Mouse (Mus musculus) kidney, embryonic 16.5 days (tissue): ENCODE results near the gene 6030452D12Rik. TPM values are rescaled to one million over a fixed set of nuclear protein-coding genes. Genes with fewer than 3 reads are reported as not detected.

Source experiments
- ATAC-seq: fragments of 200-750 bp; cut with Nextera tagmentation; 2 replicates; pipeline ENCODE4 v1.8.0; 2017; ENCODE audit warnings: moderate TSS enrichment; ENCODE audit not compliant: low FRiP score, low TSS enrichment
- H3K27ac ChIP-seq: fragments of 300-500 bp; sonication (generic); 2 replicates; pipeline ENCODE4 v1.5.1; 2014; ENCODE audit warnings: low read length
- H3K27me3 ChIP-seq: fragments of 300-500 bp; sonication (generic); 2 replicates; pipeline ENCODE4 v1.6.1; 2014; ENCODE audit warnings: low read length, control low read depth, mixed read lengths; ENCODE audit not compliant: insufficient read depth
- H3K36me3 ChIP-seq: fragments of 300-500 bp; sonication (generic); 2 replicates; pipeline ENCODE4 v1.6.1; 2014; ENCODE audit warnings: low read length, control low read depth, mixed read lengths; ENCODE audit not compliant: insufficient read depth
- H3K4me1 ChIP-seq: fragments of 300-500 bp; sonication (generic); 2 replicates; pipeline ENCODE4 v1.6.1; 2014; ENCODE audit warnings: low read length, control low read depth, mixed read lengths; ENCODE audit not compliant: insufficient read depth
- H3K4me2 ChIP-seq: fragments of 300-500 bp; sonication (generic); replicated peaks from 2 replicates; pipeline ENCODE4 v1.6.1; 2014; ENCODE audit warnings: low read depth, low read length
- H3K4me3 ChIP-seq: fragments of 300-500 bp; sonication (generic); 2 replicates; pipeline ENCODE4 v1.5.1; 2014; ENCODE audit warnings: mild to moderate bottlenecking, low read length
- H3K9ac ChIP-seq: fragments of 300-500 bp; sonication (generic); replicated peaks from 2 replicates; pipeline ENCODE4 v1.6.1; 2014; ENCODE audit warnings: low read length
- H3K9me3 ChIP-seq: fragments of 300-500 bp; sonication (generic); 2 replicates; pipeline ENCODE4 v1.6.1; 2016; ENCODE audit warnings: low read length, control low read depth
- WGBS: fragments of 180-500 bp; shearing (Covaris S2); extraction: QIAGEN DNeasy Blood & Tissue Kit; methylation state at CpG from one replicate; pipeline ENCODE4 v1.1.7; 2014; 5-methylcytosine and 5-hydroxymethylcytosine counted together
- polyA plus RNA-seq: library from polyadenylated mRNA; unstranded; fragments of >200 nt; fragmentation: Nextera tagmentation; extraction: Ambion mirVana; gene quantifications from 2 replicates; pipeline ENCODE4 v1.2.1, GENCODE M21; 2015

Gene 6030452D12Rik
- polyA plus RNA-seq, 1 experiment from 2014 or later, result not detected

DNA sequence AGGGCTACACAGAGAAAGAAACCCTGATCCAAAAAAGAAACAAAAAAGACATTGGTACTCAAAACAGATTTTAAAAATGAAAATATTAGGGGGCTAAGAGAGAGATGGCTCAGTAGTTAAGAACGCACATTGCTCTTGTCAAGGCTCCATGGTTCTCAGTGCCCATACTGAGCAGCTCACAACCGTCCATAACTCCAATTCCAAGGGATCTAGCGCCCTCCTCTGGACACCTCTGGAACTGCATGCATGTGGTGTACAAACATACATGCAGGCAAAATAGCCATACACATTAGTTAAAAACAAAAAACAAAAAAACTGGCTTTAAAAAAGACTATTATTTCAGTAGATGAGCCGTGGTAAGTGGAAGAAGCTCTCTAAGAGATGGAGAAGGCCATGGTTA is 30.2 kb downstream of the 6030452D12Rik start:
- 75% methylated on average over 4 of the region's 4 CpGs for WGBS
- H3K4me1 ChIP-seq, result no peaks in the 10 kb centered on the region

DNA sequence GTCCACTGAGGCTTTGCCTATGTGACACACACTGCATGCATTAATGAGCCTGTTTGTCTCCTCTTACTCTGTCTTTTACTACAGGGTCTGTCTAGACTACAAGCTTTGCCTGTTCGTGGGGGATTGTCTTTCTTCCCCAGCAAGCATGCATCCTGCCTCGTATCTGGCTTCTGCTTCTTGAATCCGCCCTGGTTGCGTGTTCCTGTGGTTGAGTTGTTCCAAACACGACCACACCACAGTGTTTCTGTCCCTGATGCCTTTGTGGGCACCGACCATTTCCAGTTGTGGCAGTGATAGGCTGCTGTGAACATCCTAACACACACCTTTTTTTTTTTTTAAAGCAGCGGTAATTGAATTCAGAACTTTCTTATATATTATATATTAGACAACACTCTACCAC is 33.4 kb downstream of the 6030452D12Rik start:
- H3K27ac ChIP-seq, result no peak overlapping the region
- no peak overlapping the region for H3K9ac ChIP-seq
- H3K4me2 ChIP-seq, result no peak overlapping the region
- no peak overlapping the region for H3K4me3 ChIP-seq
- H3K9me3 ChIP-seq, result no peaks in the 10 kb centered on the region
- no peaks in the 10 kb centered on the region for H3K4me1 ChIP-seq
- H3K36me3 ChIP-seq, result 0 out of 2 replicates have a peak, but pooled peaks cover 9% of the 10 kb centered on the region
- H3K27me3 ChIP-seq, result no peaks in the 10 kb centered on the region
- ATAC-seq, result no peak
- WGBS, result 73% methylated on average over 7 of the region's 7 CpGs

More for the DNA sequence above, 30.2 kb downstream of the 6030452D12Rik start:
- Histone ChIP-seq H3K4me2 (no peak overlapping the region), H3K4me3 (no peak overlapping the region), H3K9me3 (no peaks in the 10 kb centered on the region), H3K9ac (no peak overlapping the region), H3K36me3 (0 out of 2 replicates have a peak, but pooled peaks cover 4% of the 10 kb centered on the region), H3K27me3 (no peaks in the 10 kb centered on the region), H3K27ac (no peak overlapping the region)
- ATAC-seq, result no peak

DNA sequence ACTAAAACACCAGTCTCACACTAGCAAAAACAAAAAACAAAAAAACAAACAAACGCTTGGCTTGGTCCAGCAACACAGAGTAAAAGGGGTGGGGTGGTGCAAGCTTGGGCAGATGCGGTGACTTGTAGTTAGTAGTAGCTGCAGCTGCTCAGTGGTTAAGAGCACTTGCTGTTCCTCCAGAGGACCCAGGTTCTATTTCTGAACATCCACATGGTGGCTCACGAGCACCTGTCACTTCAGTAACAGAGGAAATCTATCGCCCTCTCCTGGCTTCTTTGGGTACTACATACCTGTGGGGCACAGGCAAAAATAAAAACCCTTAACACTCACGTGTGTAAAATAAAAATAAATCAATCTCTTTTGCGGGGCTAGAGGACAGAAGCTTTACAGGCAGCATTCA is 34.1 kb downstream of the 6030452D12Rik start:
- no peak overlapping the region for H3K4me3 ChIP-seq
- ATAC-seq, result no peak
- H3K27me3 ChIP-seq, result no peaks in the 10 kb centered on the region
- H3K9me3 ChIP-seq, result no peaks in the 10 kb centered on the region
- H3K9ac ChIP-seq, result no peak overlapping the region
- H3K4me2 ChIP-seq, result no peak overlapping the region
- 0 out of 2 replicates have a peak, but pooled peaks cover 9% of the 10 kb centered on the region for H3K36me3 ChIP-seq
- H3K27ac ChIP-seq, result no peak overlapping the region
- no peaks in the 10 kb centered on the region for H3K4me1 ChIP-seq
- WGBS, result 38% methylated on average over 6 of the region's 6 CpGs

DNA sequence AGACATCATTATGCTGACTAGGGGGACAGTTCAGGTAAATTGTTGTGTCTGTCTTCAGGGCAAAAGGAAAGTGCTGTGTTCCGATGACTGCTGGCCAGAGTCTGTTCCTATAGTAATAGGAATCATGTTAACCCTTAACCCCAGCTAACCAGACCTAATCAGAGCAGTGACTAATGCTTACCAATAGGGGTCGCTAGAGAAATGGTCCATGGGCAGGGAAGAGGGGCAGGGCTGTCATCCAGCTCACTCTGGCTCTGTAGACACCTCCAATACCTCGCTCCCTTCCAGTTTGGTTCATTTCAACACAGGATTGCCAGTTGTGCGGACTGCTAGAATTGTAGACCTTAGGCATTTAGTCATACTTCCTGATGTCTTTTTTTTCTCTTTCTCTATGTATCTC is 35.1 kb downstream of the 6030452D12Rik start:
- Histone ChIP-seq H3K27me3 (no peaks in the 10 kb centered on the region), H3K4me2 (no peak overlapping the region), H3K4me3 (no peak overlapping the region), H3K4me1 (no peaks in the 10 kb centered on the region), H3K36me3 (0 out of 2 replicates have a peak, but pooled peaks cover 5% of the 10 kb centered on the region), H3K27ac (no peak overlapping the region), H3K9me3 (no peaks in the 10 kb centered on the region), H3K9ac (no peak overlapping the region)
- 82% methylated on average over 4 of the region's 4 CpGs for WGBS
- ATAC-seq, result no peak

DNA sequence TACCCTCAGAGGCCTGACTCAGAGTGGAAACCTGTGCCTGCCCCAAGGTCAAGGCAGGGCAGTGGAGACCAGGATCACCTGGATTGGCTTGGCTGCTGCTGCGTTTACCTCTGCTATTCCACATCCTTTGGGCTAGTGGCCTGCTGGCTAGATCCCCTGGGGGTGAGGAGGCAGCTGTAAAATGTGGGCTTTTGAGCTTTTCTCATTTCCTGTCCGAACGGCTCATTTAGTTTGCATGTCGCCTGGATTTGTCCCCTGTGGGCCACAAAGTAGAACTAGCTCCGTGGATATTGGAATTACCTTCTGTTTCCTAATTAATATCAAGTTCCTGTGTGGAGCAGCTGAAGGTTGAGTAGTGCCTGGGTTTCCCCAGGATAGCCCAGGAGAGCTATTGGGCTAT is 38.9 kb downstream of the 6030452D12Rik start:
- no peaks in the 10 kb centered on the region for H3K27me3 ChIP-seq
- no peak overlapping the region for H3K4me2 ChIP-seq
- no peaks in the 10 kb centered on the region for H3K9me3 ChIP-seq
- H3K9ac ChIP-seq, result no peak overlapping the region
- H3K4me3 ChIP-seq, result no peak overlapping the region
- ATAC-seq, result no peak
- H3K36me3 ChIP-seq, result peaks cover 19% of the 10 kb centered on the region; the same call in 1 of the 2 replicates
- WGBS, result 28% methylated on average over 5 of the region's 5 CpGs
- no peak overlapping the region for H3K27ac ChIP-seq
- no peaks in the 10 kb centered on the region for H3K4me1 ChIP-seq

DNA sequence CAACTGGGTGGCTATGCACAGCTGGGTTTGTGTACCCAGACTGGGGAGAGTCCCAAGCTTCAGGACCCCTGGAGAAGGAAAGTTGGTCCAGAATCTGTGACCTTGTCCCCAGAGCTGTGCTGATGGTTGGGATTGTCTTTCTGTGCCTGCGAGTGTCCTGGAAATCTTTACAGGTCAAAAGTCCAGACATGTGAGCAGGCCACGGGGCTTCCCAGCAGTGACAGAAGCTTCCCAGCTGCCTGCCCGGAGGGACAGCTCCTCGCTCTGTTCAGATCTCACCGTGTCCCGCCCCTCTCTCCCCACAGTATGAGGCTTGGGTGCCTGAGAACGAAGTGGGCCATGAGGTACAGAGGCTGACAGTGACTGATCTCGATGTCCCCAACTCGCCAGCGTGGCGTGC is 40.7 kb downstream of the 6030452D12Rik start:
- H3K9me3 ChIP-seq, result no peaks in the 10 kb centered on the region
- ATAC-seq, result no peak
- H3K4me3 ChIP-seq, result no peak overlapping the region
- H3K9ac ChIP-seq, result no peak overlapping the region
- no peak overlapping the region for H3K27ac ChIP-seq
- H3K4me1 ChIP-seq, result no peaks in the 10 kb centered on the region
- H3K27me3 ChIP-seq, result no peaks in the 10 kb centered on the region
- H3K4me2 ChIP-seq, result no peak overlapping the region
- WGBS, result 67% methylated on average over 11 of the region's 11 CpGs
- H3K36me3 ChIP-seq, result peaks cover 29% of the 10 kb centered on the region

DNA sequence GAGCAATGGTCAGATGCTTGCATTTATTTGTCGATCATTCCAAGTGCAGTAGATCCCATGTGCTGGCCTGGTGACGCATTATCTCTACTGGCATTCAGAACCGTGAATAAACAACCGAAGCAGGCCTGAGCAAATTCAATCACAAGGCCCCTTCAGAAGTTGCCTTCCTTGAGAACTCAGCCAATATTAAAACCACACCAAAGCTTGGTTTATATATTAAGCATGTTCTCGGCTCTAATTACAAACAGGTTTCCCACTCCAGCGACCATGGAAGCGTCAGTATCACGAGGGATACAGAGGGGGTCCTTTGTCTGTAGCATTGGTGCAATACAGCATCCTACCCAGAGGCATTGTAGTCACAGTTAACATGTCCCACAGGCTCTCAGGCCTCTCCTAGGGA is 42.7 kb downstream of the 6030452D12Rik start:
- Histone ChIP-seq H3K4me1 (no peaks in the 10 kb centered on the region), H3K36me3 (peaks cover 28% of the 10 kb centered on the region), H3K4me3 (no peak overlapping the region), H3K27ac (no peak overlapping the region), H3K27me3 (no peaks in the 10 kb centered on the region), H3K4me2 (no peak overlapping the region), H3K9me3 (no peaks in the 10 kb centered on the region), H3K9ac (no peak overlapping the region)
- 61% methylated on average over 8 of the region's 8 CpGs for WGBS
- ATAC-seq, result no peak

DNA sequence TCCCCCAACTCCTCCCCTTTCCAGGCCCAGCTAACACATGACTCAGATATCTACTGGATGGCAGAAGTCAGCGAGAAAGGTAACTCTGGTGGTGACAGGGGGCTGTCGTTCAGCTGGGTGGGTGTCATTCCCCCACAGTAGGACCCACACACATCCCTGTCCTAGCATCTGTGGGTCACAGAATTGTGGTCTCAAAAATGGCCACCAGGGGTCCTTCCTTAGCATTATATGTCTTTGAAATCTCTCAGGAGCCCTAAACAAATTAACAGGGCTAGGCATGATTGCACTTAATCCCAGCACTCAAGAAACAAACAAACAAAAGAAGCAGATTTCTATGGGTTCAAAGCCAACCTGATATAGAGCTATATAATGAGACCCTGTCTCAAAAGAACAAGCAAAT is 44.8 kb downstream of the 6030452D12Rik start:
- Histone ChIP-seq H3K27ac (no peak overlapping the region), H3K4me2 (no peak overlapping the region), H3K36me3 (peaks cover 24% of the 10 kb centered on the region), H3K4me1 (no peaks in the 10 kb centered on the region), H3K9ac (no peak overlapping the region), H3K27me3 (no peaks in the 10 kb centered on the region), H3K9me3 (no peaks in the 10 kb centered on the region), H3K4me3 (no peak overlapping the region)
- 79% methylated on average over 2 of the region's 2 CpGs for WGBS
- no peak for ATAC-seq

DNA sequence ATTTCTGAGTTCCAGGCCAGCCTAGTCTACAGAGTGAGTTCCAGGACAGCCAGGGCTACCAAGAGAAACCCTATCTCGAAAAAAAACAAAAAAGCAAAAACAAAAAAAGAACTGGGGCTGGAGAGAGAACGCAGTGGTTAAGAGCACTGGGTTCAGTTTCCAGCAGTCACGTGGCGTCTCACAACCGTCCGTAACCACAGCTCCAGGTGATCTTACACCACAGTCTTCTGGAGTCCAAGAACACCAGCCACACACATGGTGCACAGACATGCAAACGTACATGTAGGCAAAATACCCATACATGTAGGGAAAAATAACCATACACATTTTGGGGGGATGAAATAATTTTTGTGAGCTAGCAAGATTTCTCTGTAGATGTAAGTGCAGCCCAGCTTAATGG is 46.4 kb downstream of the 6030452D12Rik start:
- ATAC-seq, result no peak
- Histone ChIP-seq H3K4me2 (no peak overlapping the region), H3K9ac (no peak overlapping the region), H3K4me3 (no peak overlapping the region), H3K36me3 (peaks cover 17% of the 10 kb centered on the region), H3K27ac (no peak overlapping the region), H3K9me3 (no peaks in the 10 kb centered on the region), H3K27me3 (no peaks in the 10 kb centered on the region), H3K4me1 (no peaks in the 10 kb centered on the region)
- WGBS, result 80% methylated on average over 7 of the region's 7 CpGs

DNA sequence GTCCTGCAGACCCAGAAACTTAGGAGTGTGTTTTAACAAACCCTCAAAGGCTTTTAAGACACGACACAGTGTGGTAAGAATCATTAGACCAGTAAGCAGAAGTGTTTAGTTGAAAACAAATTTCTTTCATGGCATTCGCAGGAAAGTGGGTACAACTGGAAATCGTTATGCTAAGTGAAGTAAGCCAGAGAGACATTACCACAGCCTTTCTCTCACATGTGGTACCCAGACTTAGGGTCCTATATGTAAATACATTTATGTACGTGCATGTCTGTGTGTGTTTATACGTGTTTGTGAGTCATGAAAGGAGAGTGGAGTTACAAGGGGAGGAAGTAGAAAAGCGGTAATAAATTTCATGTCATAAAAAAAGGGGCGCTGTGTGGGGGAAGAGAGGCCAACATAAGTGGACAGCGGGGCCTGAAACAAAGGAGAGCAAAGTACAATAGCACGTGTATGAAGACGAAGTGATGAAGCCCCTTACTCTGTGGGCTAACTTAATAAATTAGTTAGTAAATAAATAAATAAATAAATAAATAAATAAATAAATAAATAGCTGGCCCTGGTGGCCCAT is 48.1 kb downstream of the 6030452D12Rik start:
- Histone ChIP-seq H3K9ac (no peak overlapping the region), H3K4me1 (no peaks in the 10 kb centered on the region), H3K4me3 (no peak overlapping the region), H3K27ac (no peak overlapping the region), H3K9me3 (no peaks in the 10 kb centered on the region), H3K36me3 (peaks cover 18% of the 10 kb centered on the region), H3K4me2 (no peak overlapping the region), H3K27me3 (no peaks in the 10 kb centered on the region)
- 58% methylated on average over 10 of the region's 10 CpGs for WGBS
- ATAC-seq, result no peak
